Mouse (Mus musculus): ENCODE data around the gene Jmjd1c.

DNA sequence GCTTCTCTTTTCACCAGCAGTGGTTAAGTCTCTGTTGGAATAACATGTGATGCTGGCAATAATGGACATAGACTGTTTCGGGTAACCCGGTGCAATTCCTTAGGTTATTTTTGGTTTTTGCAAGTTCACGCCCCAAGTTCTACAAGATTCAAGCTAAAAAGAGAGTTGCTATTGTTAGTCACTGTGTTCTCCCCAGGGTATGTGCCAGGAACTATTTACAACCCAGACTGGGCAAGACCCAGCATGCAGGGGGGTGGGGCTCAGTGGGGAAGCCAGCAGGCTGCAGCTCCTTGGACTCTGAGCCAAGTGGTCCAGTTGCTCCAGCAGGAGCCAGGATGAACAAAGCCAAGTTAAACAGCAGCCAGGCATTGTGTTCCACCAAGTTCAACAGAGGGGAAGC lies 192.0 kb downstream of the Jmjd1c start:
- TF ChIP-seq POLR2A (IDR thresholded peaks at IDR 0.05; ENCODE audit: insufficient read depth, low read depth, low read length) (no peak), CTCF (IDR thresholded peaks at IDR 0.05) (no peak; the same call in 1 of the 2 replicates)

Measured in heart, adult 2 months (tissue).